Mouse (Mus musculus) midbrain, embryonic 13.5 days (tissue): ENCODE measurements around the gene Rab3ip. TPM values are rescaled to one million over a fixed set of nuclear protein-coding genes. Genes with fewer than 3 reads are reported as not detected.

Experiments used
- ATAC-seq: fragments of 200-750 bp; cut with Nextera tagmentation; 2 replicates; pipeline ENCODE4 v1.8.0; 2017; ENCODE audit warnings: mild to moderate bottlenecking, moderate TSS enrichment, moderate library complexity
- H3K27ac ChIP-seq: fragments of 300-500 bp; sonication (generic); 2 replicates; pipeline ENCODE4 v1.5.1; 2015; ENCODE audit warnings: inconsistent platforms, mild to moderate bottlenecking, moderate library complexity
- H3K27me3 ChIP-seq: fragments of 300-500 bp; sonication (generic); 2 replicates; pipeline ENCODE4 v1.6.1; 2015; ENCODE audit warnings: mild to moderate bottlenecking, inconsistent platforms
- H3K36me3 ChIP-seq: fragments of 300-500 bp; sonication (generic); 2 replicates; pipeline ENCODE4 v1.6.1; 2015; ENCODE audit warnings: mild to moderate bottlenecking, inconsistent platforms
- H3K4me1 ChIP-seq: fragments of 300-500 bp; sonication (generic); replicated peaks from 2 replicates; pipeline ENCODE4 v1.6.1; 2015; ENCODE audit warnings: inconsistent platforms
- H3K4me2 ChIP-seq: fragments of 300-500 bp; sonication (generic); replicated peaks from 2 replicates; pipeline ENCODE4 v1.6.1; 2015; ENCODE audit warnings: moderate library complexity, mild to moderate bottlenecking, inconsistent platforms
- H3K4me3 ChIP-seq: fragments of 300-500 bp; sonication (generic); replicated peaks from 2 replicates; pipeline ENCODE4 v1.5.1; 2015; ENCODE audit warnings: mild to moderate bottlenecking, inconsistent platforms
- H3K9ac ChIP-seq: fragments of 300-500 bp; sonication (generic); replicated peaks from 2 replicates; pipeline ENCODE4 v1.6.1; 2015; ENCODE audit warnings: mild to moderate bottlenecking, inconsistent platforms
- H3K9me3 ChIP-seq: fragments of 300-500 bp; sonication (generic); 2 replicates; pipeline ENCODE4 v1.6.1; 2016; ENCODE audit warnings: mild to moderate bottlenecking, inconsistent platforms
- WGBS: fragments of 180-500 bp; shearing (Covaris S2); methylation state at CpG from one replicate; pipeline ENCODE4 v1.1.7; 2015; 5-methylcytosine and 5-hydroxymethylcytosine counted together
- polyA plus RNA-seq: library from polyadenylated mRNA; unstranded; fragments of >200 nt; fragmentation: Nextera tagmentation; extraction: Ambion mirVana; gene quantifications from 2 replicates; pipeline ENCODE4 v1.2.1, GENCODE M21; 2015

Gene Rab3ip
- polyA plus RNA-seq, 1 experiment from 2014 or later: 43.9 TPM

GRCm38 (mm10) chr10:116956483-116957158, 6.1 kb upstream of the Rab3ip start:
- no peak for ATAC-seq
- no peak overlapping the region for H3K27ac ChIP-seq
- H3K9me3 ChIP-seq: 0 out of 2 replicates have a peak, but pooled peaks cover 3% of the 10 kb centered on the region
- no peak overlapping the region for H3K4me3 ChIP-seq
- H3K4me2 ChIP-seq: no peak overlapping the region
- H3K9ac ChIP-seq: no peak overlapping the region
- H3K4me1 ChIP-seq: no peaks in the 10 kb centered on the region
- 93% methylated on average over 11 of the region's 11 CpGs for WGBS
- H3K36me3 ChIP-seq: no peaks in the 10 kb centered on the region
- no peaks in the 10 kb centered on the region for H3K27me3 ChIP-seq

GRCm38 (mm10) chr10:116955191-116955590, 4.6 kb upstream of the Rab3ip start:
- no peaks in the 10 kb centered on the region for H3K36me3 ChIP-seq
- no peak overlapping the region for H3K4me3 ChIP-seq
- no peaks in the 10 kb centered on the region for H3K27me3 ChIP-seq
- whole genome bisulfite sequencing: 97% methylated on average over 6 of the region's 6 CpGs
- H3K4me1 ChIP-seq: no peaks in the 10 kb centered on the region
- no peak overlapping the region for H3K9ac ChIP-seq
- 0 out of 2 replicates have a peak, but pooled peaks cover 3% of the 10 kb centered on the region for H3K9me3 ChIP-seq
- no peak overlapping the region for H3K4me2 ChIP-seq
- ATAC-seq: no peak
- H3K27ac ChIP-seq: no peak overlapping the region

- ATAC-seq: peak; percentile 27; the same call in 1 of the 2 replicates
- Histone ChIP-seq H3K9me3 (0 out of 2 replicates have a peak, but pooled peaks cover 3% of the 10 kb centered on the region), H3K27ac (no peak overlapping the region), H3K4me3 (peak overlapping the region; percentile 79; the same call in 1 of the 2 replicates), H3K4me1 (peaks cover 16% of the 10 kb centered on the region), H3K36me3 (no peaks in the 10 kb centered on the region), H3K4me2 (peak overlapping the region; percentile 43), H3K27me3 (no peaks in the 10 kb centered on the region), H3K9ac (no peak overlapping the region)
- 43% methylated on average over 5 of the region's 5 CpGs for WGBS
Observed at GRCm38 (mm10) chr10:116950886-116951285, 317 bp upstream of the Rab3ip start.

GRCm38 (mm10) chr10:116949111-116950008, 1.2 kb downstream of the Rab3ip start:
- Histone ChIP-seq H3K27me3 (no peaks in the 10 kb centered on the region), H3K4me3 (peak overlapping the region; percentile 79), H3K4me1 (peaks cover 21% of the 10 kb centered on the region), H3K27ac (peak overlapping the region; percentile 90), H3K36me3 (no peaks in the 10 kb centered on the region), H3K9me3 (0 out of 2 replicates have a peak, but pooled peaks cover 3% of the 10 kb centered on the region), H3K4me2 (peak overlapping the region; percentile 75), H3K9ac (peak overlapping the region; percentile 84)
- WGBS: 1% methylated on average over 44 of the region's 44 CpGs
- peak; percentile 41 for ATAC-seq

GRCm38 (mm10) chr10:116948414-116948813, 2.2 kb downstream of the Rab3ip start:
- Histone ChIP-seq H3K4me2 (peak overlapping the region; percentile 75), H3K9ac (peak overlapping the region; percentile 84; the same call in 1 of the 2 replicates), H3K4me3 (peak overlapping the region; percentile 79), H3K9me3 (0 out of 2 replicates have a peak, but pooled peaks cover 3% of the 10 kb centered on the region), H3K27me3 (no peaks in the 10 kb centered on the region), H3K4me1 (peaks cover 21% of the 10 kb centered on the region), H3K36me3 (no peaks in the 10 kb centered on the region), H3K27ac (no peak overlapping the region)
- 77% methylated on average over 9 of the region's 9 CpGs for WGBS
- no peak for ATAC-seq

- no peak overlapping the region for H3K4me3 ChIP-seq
- H3K4me2 ChIP-seq: no peak overlapping the region
- H3K27me3 ChIP-seq: no peaks in the 10 kb centered on the region
- 79% methylated on average over 10 of the region's 10 CpGs for WGBS
- no peak for ATAC-seq
- peaks cover 8% of the 10 kb centered on the region for H3K36me3 ChIP-seq
- H3K9me3 ChIP-seq: peaks cover 6% of the 10 kb centered on the region; the same call in 1 of the 2 replicates
- no peak overlapping the region for H3K9ac ChIP-seq
- H3K4me1 ChIP-seq: peaks cover 21% of the 10 kb centered on the region
- H3K27ac ChIP-seq: no peak overlapping the region
Observed at GRCm38 (mm10) chr10:116944940-116945339, 5.6 kb downstream of the Rab3ip start.

- peaks cover 6% of the 10 kb centered on the region; the same call in 1 of the 2 replicates for H3K9me3 ChIP-seq
- no peak overlapping the region for H3K27ac ChIP-seq
- peaks cover 10% of the 10 kb centered on the region for H3K36me3 ChIP-seq
- no peaks in the 10 kb centered on the region for H3K27me3 ChIP-seq
- ATAC-seq: no peak
- peaks cover 18% of the 10 kb centered on the region for H3K4me1 ChIP-seq
- H3K4me3 ChIP-seq: no peak overlapping the region
- 88% methylated on average over 3 of the region's 3 CpGs for WGBS
- H3K4me2 ChIP-seq: no peak overlapping the region
- no peak overlapping the region for H3K9ac ChIP-seq
Observed at GRCm38 (mm10) chr10:116944144-116944543, 6.4 kb downstream of the Rab3ip start.

- WGBS: 95% methylated on average over 6 of the region's 6 CpGs
Observed at GRCm38 (mm10) chr10:116943025-116943424, 7.5 kb downstream of the Rab3ip start.

GRCm38 (mm10) chr10:116935028-116935427, 15.5 kb downstream of the Rab3ip start:
- no peak overlapping the region for H3K9ac ChIP-seq
- peaks cover 45% of the 10 kb centered on the region for H3K36me3 ChIP-seq
- ATAC-seq: peak; percentile 67; the same call in 1 of the 2 replicates
- no peak overlapping the region for H3K27ac ChIP-seq
- no peak overlapping the region for H3K4me3 ChIP-seq
- no peaks in the 10 kb centered on the region for H3K27me3 ChIP-seq
- H3K4me2 ChIP-seq: no peak overlapping the region
- no peaks in the 10 kb centered on the region for H3K9me3 ChIP-seq
- WGBS: 64% methylated on average over 12 of the region's 12 CpGs
- no peaks in the 10 kb centered on the region for H3K4me1 ChIP-seq

More at GRCm38 (mm10) chr10:116943025-116943424, 7.5 kb downstream of the Rab3ip start:
- Histone ChIP-seq H3K27ac (no peak overlapping the region), H3K36me3 (peaks cover 21% of the 10 kb centered on the region), H3K9ac (no peak overlapping the region), H3K4me2 (no peak overlapping the region), H3K9me3 (peaks cover 6% of the 10 kb centered on the region; the same call in 1 of the 2 replicates), H3K4me3 (no peak overlapping the region), H3K4me1 (peaks cover 8% of the 10 kb centered on the region; the same call in 1 of the 2 replicates), H3K27me3 (no peaks in the 10 kb centered on the region)
- ATAC-seq: no peak

- H3K36me3 ChIP-seq: peaks cover 40% of the 10 kb centered on the region
- no peak overlapping the region for H3K4me3 ChIP-seq
- H3K4me1 ChIP-seq: no peaks in the 10 kb centered on the region
- no peak overlapping the region for H3K27ac ChIP-seq
- no peaks in the 10 kb centered on the region for H3K27me3 ChIP-seq
- no peak for ATAC-seq
- no peak overlapping the region for H3K9ac ChIP-seq
- 95% methylated on average over 7 of the region's 7 CpGs for whole genome bisulfite sequencing
- no peaks in the 10 kb centered on the region for H3K9me3 ChIP-seq
- no peak overlapping the region for H3K4me2 ChIP-seq
Observed at GRCm38 (mm10) chr10:116933794-116934193, 16.8 kb downstream of the Rab3ip start.

- Histone ChIP-seq H3K36me3 (peaks cover 32% of the 10 kb centered on the region), H3K9ac (no peak overlapping the region), H3K4me3 (no peak overlapping the region), H3K4me1 (no peaks in the 10 kb centered on the region), H3K27ac (no peak overlapping the region), H3K4me2 (no peak overlapping the region), H3K9me3 (no peaks in the 10 kb centered on the region), H3K27me3 (no peaks in the 10 kb centered on the region)
- WGBS: 87% methylated on average over 13 of the region's 13 CpGs
- no peak for ATAC-seq
Observed at GRCm38 (mm10) chr10:116932418-116932817, 18.2 kb downstream of the Rab3ip start.
